Mouse (Mus musculus): ENCODE data around the gene Klrb1b.
"Not testable (repeated sequence)": the region's sequence is repeated elsewhere in the genome, so short reads cannot be mapped to it uniquely, and the experiment has no call there.

The Klrb1b gene

GRCm38 (mm10) chr6:128841327-128842089 lies 15.4 kb upstream of the Klrb1b start:
- DNase-seq (ENCODE audit: low read depth in 1 of 2, low spot score in 2 of 2), result no peak

- DNase-seq (ENCODE audit: low read depth in 1 of 2, low spot score in 2 of 2), result not testable (repeated sequence)
Observed at GRCm38 (mm10) chr6:128840669-128841068, 14.5 kb upstream of the Klrb1b start.

GRCm38 (mm10) chr6:128839921-128840320 lies 13.8 kb upstream of the Klrb1b start:
- DNase-seq (ENCODE audit: low read depth in 1 of 2, low spot score in 2 of 2), result no peak

- peak; percentile 75 to 87 for DNase-seq (ENCODE audit: low read depth in 1 of 2, low spot score in 2 of 2)
Observed at GRCm38 (mm10) chr6:128839266-128839771, 13.2 kb upstream of the Klrb1b start.

GRCm38 (mm10) chr6:128838342-128839265 lies 12.5 kb upstream of the Klrb1b start:
- DNase-seq (ENCODE audit: low read depth in 1 of 2, low spot score in 2 of 2), result peak; percentile 86 to 94

- no peak for DNase-seq (ENCODE audit: low read depth in 1 of 2, low spot score in 2 of 2)
Observed at GRCm38 (mm10) chr6:128837454-128838341, 11.6 kb upstream of the Klrb1b start.

- DNase-seq (ENCODE audit: low read depth in 1 of 2, low spot score in 2 of 2), result no peak
Observed at GRCm38 (mm10) chr6:128836955-128837334, 10.8 kb upstream of the Klrb1b start.

- DNase-seq (ENCODE audit: low read depth in 1 of 2, low spot score in 2 of 2), result no peak
Observed at GRCm38 (mm10) chr6:128836191-128836954, 10.2 kb upstream of the Klrb1b start.

GRCm38 (mm10) chr6:128835571-128835970 lies 9.4 kb upstream of the Klrb1b start:
- no peak for DNase-seq (ENCODE audit: low read depth in 1 of 2, low spot score in 2 of 2)

- no peak for DNase-seq (ENCODE audit: low read depth in 1 of 2, low spot score in 2 of 2)
Observed at GRCm38 (mm10) chr6:128833046-128833445, 6.9 kb upstream of the Klrb1b start.

- no peak for DNase-seq (ENCODE audit: low read depth in 1 of 2, low spot score in 2 of 2)
Observed at GRCm38 (mm10) chr6:128829837-128830236, 3.7 kb upstream of the Klrb1b start.

GRCm38 (mm10) chr6:128826781-128827180 lies 650 bp upstream of the Klrb1b start:
- no peak for DNase-seq (ENCODE audit: low read depth in 1 of 2, low spot score in 2 of 2)

GRCm38 (mm10) chr6:128818083-128818802 lies 7.9 kb downstream of the Klrb1b start:
- no peak for DNase-seq (ENCODE audit: low read depth in 1 of 2, low spot score in 2 of 2)

GRCm38 (mm10) chr6:128808532-128808931 lies 17.6 kb downstream of the Klrb1b start:
- no peak for DNase-seq (ENCODE audit: low read depth in 1 of 2, low spot score in 2 of 2)

- no peak for DNase-seq (ENCODE audit: low read depth in 1 of 2, low spot score in 2 of 2)
Observed at GRCm38 (mm10) chr6:128807021-128807420, 19.1 kb downstream of the Klrb1b start.

- peak in 1 of 2 experiments; percentile 58 for DNase-seq (ENCODE audit: low read depth in 1 of 2, low spot score in 2 of 2)
Observed at GRCm38 (mm10) chr6:128804823-128805640, 21.1 kb downstream of the Klrb1b start.

- DNase-seq (ENCODE audit: low read depth in 1 of 2, low spot score in 2 of 2), result peak; percentile 87 to 97
Observed at GRCm38 (mm10) chr6:128802999-128803857, 22.9 kb downstream of the Klrb1b start.

- DNase-seq (ENCODE audit: low read depth in 1 of 2, low spot score in 2 of 2), result peak in 1 of 2 experiments; percentile 6
Observed at GRCm38 (mm10) chr6:128802557-128802956, 23.6 kb downstream of the Klrb1b start.

Data from monocyte, adult 2 months (primary cell).